Mouse (Mus musculus): ENCODE results near the gene Doxl2. TPM values are rescaled to one million over a fixed set of nuclear protein-coding genes. Genes with fewer than 3 reads are reported as not detected.

Gene Doxl2
- polyA plus RNA-seq, 1 experiment from 2014 or later, result not detected

- Histone ChIP-seq H3K9me3 (replicated peaks) (no peaks in the 10 kb centered on the region), H3K4me2 (no peak overlapping the region), H3K4me1 (replicated peaks) (no peaks in the 10 kb centered on the region), H3K27me3 (replicated peaks) (no peaks in the 10 kb centered on the region), H3K27ac (ENCODE audit: poor library complexity, severe bottlenecking) (no peak overlapping the region), H3K4me3 (no peak overlapping the region), H3K36me3 (no peaks in the 10 kb centered on the region), H3K9ac (no peak overlapping the region)
- WGBS, result 82% methylated on average over 5 of the region's 5 CpGs
- no peak for ATAC-seq (ENCODE audit: insufficient number of reproducible peaks, low FRiP score)
Observed at GRCm38 (mm10) chr6:49026496-49026895, 51.7 kb downstream of the Doxl2 start.

DNA sequence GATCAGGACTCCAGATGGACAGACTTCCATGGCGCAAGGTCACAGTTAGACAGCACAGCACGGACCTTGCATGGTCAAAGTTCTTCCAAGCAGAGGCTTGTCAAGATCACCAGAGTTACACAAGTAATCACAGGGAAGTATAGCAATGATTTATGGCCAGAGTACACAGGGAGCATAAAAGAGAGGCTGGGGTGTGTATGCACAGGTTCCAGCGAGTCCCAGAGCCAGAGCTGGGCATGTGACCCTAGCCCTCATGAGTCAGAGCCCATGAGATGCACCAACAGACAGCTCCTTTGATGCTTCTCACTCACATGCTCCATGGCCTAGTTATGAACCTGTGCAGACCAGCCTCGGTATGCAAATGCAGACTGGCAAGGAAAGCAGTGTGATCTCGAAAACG, 53.3 kb downstream of the Doxl2 start:
- Histone ChIP-seq H3K4me2 (no peak overlapping the region), H3K4me1 (replicated peaks) (no peaks in the 10 kb centered on the region), H3K4me3 (no peak overlapping the region), H3K27me3 (replicated peaks) (0 out of 2 replicates have a peak, but pooled peaks cover 7% of the 10 kb centered on the region), H3K36me3 (no peaks in the 10 kb centered on the region), H3K27ac (ENCODE audit: poor library complexity, severe bottlenecking) (no peak overlapping the region), H3K9ac (no peak overlapping the region), H3K9me3 (replicated peaks) (no peaks in the 10 kb centered on the region)
- WGBS, result 79% methylated on average over 6 of the region's 6 CpGs
- ATAC-seq (ENCODE audit: insufficient number of reproducible peaks, low FRiP score), result no peak

Other genes with a start within 250 kb of the Doxl2 start
- 20.0 and 21.3 TPM in 2 replicates for gene Gimap1, start 235.9 kb upstream of the Doxl2 start, polyA plus RNA-seq (2016; fragmentation: Nextera tagmentation; extraction: Ambion mirVana)
- gene Gimap5, start 228.8 kb upstream of the Doxl2 start, polyA plus RNA-seq (2016; fragmentation: Nextera tagmentation; extraction: Ambion mirVana), result 5.3 and 6.9 TPM in 2 replicates
- not detected in 2 replicates for gene Gimap3, start 204.1 kb upstream of the Doxl2 start, polyA plus RNA-seq (2016; fragmentation: Nextera tagmentation; extraction: Ambion mirVana)
- 80.3 and 81.7 TPM in 2 replicates for gene Tmem176a, start 134.0 kb upstream of the Doxl2 start, polyA plus RNA-seq (2016; fragmentation: Nextera tagmentation; extraction: Ambion mirVana)
- gene Tmem176b, start 133.5 kb upstream of the Doxl2 start, polyA plus RNA-seq (2016; fragmentation: Nextera tagmentation; extraction: Ambion mirVana), result 226 and 236 TPM in 2 replicates
- not detected in 2 replicates for gene Aoc1, start 102.1 kb upstream of the Doxl2 start, polyA plus RNA-seq (2016; fragmentation: Nextera tagmentation; extraction: Ambion mirVana)
- 0.10 TPM in 1 of 2 replicates, not detected in the other for gene 1600015I10Rik, start 45.1 kb upstream of the Doxl2 start, polyA plus RNA-seq (2016; fragmentation: Nextera tagmentation; extraction: Ambion mirVana)
- gene Svs1, start 11.9 kb downstream of the Doxl2 start, polyA plus RNA-seq (2016; fragmentation: Nextera tagmentation; extraction: Ambion mirVana), result not detected in 2 replicates
- gene Gpnmb, start 61.6 kb downstream of the Doxl2 start, polyA plus RNA-seq (2016; fragmentation: Nextera tagmentation; extraction: Ambion mirVana), result 0.40 and 0.49 TPM in 2 replicates
- gene Malsu1, start 98.8 kb downstream of the Doxl2 start, polyA plus RNA-seq (2016; fragmentation: Nextera tagmentation; extraction: Ambion mirVana), result 59.5 and 67.0 TPM in 2 replicates
- 68.6 and 69.2 TPM in 2 replicates for gene Igf2bp3, start 240.0 kb downstream of the Doxl2 start, polyA plus RNA-seq (2016; fragmentation: Nextera tagmentation; extraction: Ambion mirVana)

Measured in heart, embryonic 12.5 days (tissue).